Mouse (Mus musculus) stomach, embryonic 14.5 days (tissue): ENCODE measurements around the gene Rtn2. TPM values are rescaled to one million over a fixed set of nuclear protein-coding genes. Genes with fewer than 3 reads are reported as not detected.
A peak's percentile ranks its signal among the peaks of the same experiment; 100 is the strongest.

Source experiments
- ATAC-seq: fragments of 200-750 bp; cut with Nextera tagmentation; 2 replicates; pipeline ENCODE4 v1.8.0; 2017; ENCODE audit warnings: low read depth, moderate TSS enrichment; ENCODE audit not compliant: insufficient number of reproducible peaks, insufficient read depth, low FRiP score
- H3K27ac ChIP-seq: fragments of 300-500 bp; sonication (generic); 2 replicates; pipeline ENCODE4 v1.5.1; 2014; ENCODE audit warnings: mild to moderate bottlenecking, low read length, moderate library complexity, mixed read lengths
- H3K27me3 ChIP-seq: fragments of 300-500 bp; sonication (generic); 2 replicates; pipeline ENCODE4 v1.6.1; 2014; ENCODE audit warnings: low read length, control low read depth, mixed read lengths; ENCODE audit not compliant: control insufficient read depth, insufficient read depth
- H3K36me3 ChIP-seq: fragments of 300-500 bp; sonication (generic); 2 replicates; pipeline ENCODE4 v1.6.1; 2014; ENCODE audit warnings: mild to moderate bottlenecking, control low read depth, low read length, moderate library complexity, mixed read lengths; ENCODE audit not compliant: control insufficient read depth, insufficient read depth
- H3K4me1 ChIP-seq: fragments of 300-500 bp; sonication (generic); 2 replicates; pipeline ENCODE4 v1.6.1; 2014; ENCODE audit warnings: low read length, control low read depth, mixed read lengths; ENCODE audit not compliant: control insufficient read depth, insufficient read depth
- H3K4me2 ChIP-seq: fragments of 300-500 bp; sonication (generic); replicated peaks from 2 replicates; pipeline ENCODE4 v1.6.1; 2014; ENCODE audit warnings: low read depth, low read length, control low read depth
- H3K4me3 ChIP-seq: fragments of 300-500 bp; sonication (generic); 2 replicates; pipeline ENCODE4 v1.5.1; 2014; ENCODE audit warnings: low read depth, low read length, control low read depth
- H3K9ac ChIP-seq: fragments of 300-500 bp; sonication (generic); replicated peaks from 2 replicates; pipeline ENCODE4 v1.6.1; 2014; ENCODE audit warnings: low read depth, mild to moderate bottlenecking, control low read depth, low read length, moderate library complexity, mixed read lengths
- H3K9me3 ChIP-seq: fragments of 300-500 bp; sonication (generic); 2 replicates; pipeline ENCODE4 v1.6.1; 2016; ENCODE audit warnings: low read depth, low read length, control low read depth; ENCODE audit not compliant: control insufficient read depth
- WGBS: fragments of 180-500 bp; shearing (Covaris S2); extraction: QIAGEN DNeasy Blood & Tissue Kit; methylation state at CpG from one replicate; pipeline ENCODE4 v1.1.7; 2014; 5-methylcytosine and 5-hydroxymethylcytosine counted together
- polyA plus RNA-seq: library from polyadenylated mRNA; unstranded; fragments of >200 nt; fragmentation: Nextera tagmentation; extraction: Ambion mirVana; gene quantifications from 2 replicates; pipeline ENCODE4 v1.2.1, GENCODE M21; 2014

Rtn2 gene
- 11.7 and 13.9 TPM in 2 replicates for polyA plus RNA-seq

DNA sequence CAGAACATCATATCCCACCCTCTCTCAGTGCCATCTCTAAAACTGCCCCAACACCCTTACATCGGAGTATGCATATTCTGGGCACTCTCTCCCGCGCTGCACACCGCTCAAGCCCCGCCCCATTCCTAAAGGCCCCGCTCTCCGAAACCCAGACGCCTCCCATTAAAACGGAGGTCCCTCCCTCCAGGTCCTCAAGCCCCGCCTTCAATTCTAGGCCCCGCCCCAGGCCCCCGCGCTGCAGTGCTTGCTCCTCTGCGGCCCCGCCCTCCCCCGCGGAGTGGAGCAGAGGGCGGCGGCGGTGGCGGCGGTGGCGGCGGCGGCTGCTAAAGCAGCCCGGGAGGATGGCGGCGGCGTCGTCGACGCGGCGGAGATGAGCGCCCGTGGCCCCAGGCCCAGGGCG lies at the start of gene Rtn2:
TSS of gene Rtn2 (plus strand) at position 240 of the 400 bp plus-strand sequence.
- peak within 1 kb of the TSS; percentile 55 for H3K4me3 ChIP-seq
- H3K9ac ChIP-seq = no peak within 1 kb of the TSS; the same call in 1 of the 2 replicates
- H3K9me3 ChIP-seq = no peaks in the 10 kb centered on the region
- peaks cover 34% of the 10 kb centered on the region for H3K27me3 ChIP-seq
- WGBS = under 1% methylated on average over 37 of the region's 37 CpGs
- peak within 1 kb of the TSS; percentile 100 for H3K4me2 ChIP-seq
- ATAC-seq = peak; percentile 86
- no peaks in the 10 kb centered on the region for H3K36me3 ChIP-seq
- no peak within 1 kb of the TSS for H3K27ac ChIP-seq
- H3K4me1 ChIP-seq = peaks cover 7% of the 10 kb centered on the region; the same call in 1 of the 2 replicates

DNA sequence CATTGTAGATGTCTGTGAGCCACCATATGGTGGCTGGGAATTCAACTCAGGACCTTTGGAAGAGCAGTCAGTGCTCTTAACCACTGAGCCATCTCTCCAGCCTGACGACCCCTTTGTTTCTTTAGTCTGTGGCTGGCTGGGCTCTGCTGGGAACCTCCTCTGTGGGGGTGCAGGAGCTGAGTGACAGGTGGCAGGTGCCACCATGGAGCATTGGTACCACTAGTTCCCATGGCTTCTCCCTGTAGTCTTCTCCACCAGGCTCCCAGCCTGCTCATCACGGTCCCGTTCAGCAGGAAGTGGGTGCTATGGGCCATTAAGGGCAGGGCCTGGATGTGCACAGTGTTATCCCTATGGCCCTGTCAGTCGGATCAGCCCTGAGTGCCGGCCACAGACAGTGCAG lies 47.8 kb upstream of the Rtn2 start:
- no peak for ATAC-seq
- Histone ChIP-seq H3K27ac (no peak overlapping the region), H3K9me3 (no peaks in the 10 kb centered on the region), H3K4me2 (no peak overlapping the region), H3K4me3 (no peak overlapping the region), H3K4me1 (peaks cover 7% of the 10 kb centered on the region; the same call in 1 of the 2 replicates), H3K9ac (no peak overlapping the region), H3K27me3 (no peaks in the 10 kb centered on the region), H3K36me3 (no peaks in the 10 kb centered on the region)
- WGBS = 77% methylated on average over 5 of the region's 5 CpGs

GRCm38 (mm10) chr7:19235092-19235671 lies 47.2 kb upstream of the Rtn2 start:
- Histone ChIP-seq H3K9ac (no peak overlapping the region), H3K4me1 (peaks cover 11% of the 10 kb centered on the region; the same call in 1 of the 2 replicates), H3K4me3 (no peak overlapping the region), H3K36me3 (no peaks in the 10 kb centered on the region), H3K27me3 (no peaks in the 10 kb centered on the region), H3K4me2 (no peak overlapping the region), H3K27ac (no peak overlapping the region), H3K9me3 (no peaks in the 10 kb centered on the region)
- ATAC-seq = no peak
- 76% methylated on average over 2 of the region's 2 CpGs for WGBS

DNA sequence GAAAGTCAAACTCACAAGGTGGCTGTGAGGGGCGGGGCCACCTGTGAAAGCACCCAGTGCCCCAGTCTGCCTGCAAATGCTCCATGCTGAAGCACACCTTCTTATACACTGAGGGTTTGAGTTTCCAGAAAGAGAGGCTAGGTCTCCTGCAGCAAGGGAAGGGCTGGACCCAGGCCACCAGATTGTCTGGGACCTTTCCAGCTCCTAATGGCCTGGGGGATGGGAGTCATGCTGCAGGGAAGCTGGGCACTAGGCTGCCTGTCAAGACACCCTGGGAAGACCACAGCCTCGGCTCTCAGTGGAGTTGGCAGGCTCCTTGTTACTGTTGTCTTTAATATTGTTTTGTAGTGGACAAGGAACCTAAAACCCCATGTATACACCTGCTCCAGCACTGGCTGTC lies 46.0 kb upstream of the Rtn2 start:
- no peaks in the 10 kb centered on the region for H3K9me3 ChIP-seq

DNA sequence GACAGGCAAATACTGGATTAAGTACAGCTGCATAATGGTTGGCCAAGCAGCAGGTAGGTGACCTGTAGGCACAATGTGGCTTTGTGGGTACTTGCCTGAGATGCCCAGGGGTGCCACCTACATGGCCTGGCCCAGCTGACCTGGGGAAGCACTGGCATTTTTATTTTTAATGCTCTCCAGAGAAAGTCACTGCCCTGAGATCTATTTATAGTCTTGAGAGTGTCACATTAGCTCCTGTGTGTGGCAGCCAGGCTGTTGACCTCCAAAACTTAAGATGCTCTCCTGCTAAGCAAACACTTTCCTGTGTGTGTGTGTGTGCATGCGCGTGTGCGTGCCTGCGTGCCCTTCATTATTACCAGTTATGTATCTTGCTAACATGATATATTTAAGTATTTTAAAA lies 44.1 kb upstream of the Rtn2 start:
- Histone ChIP-seq H3K9ac (no peak overlapping the region), H3K27ac (no peak overlapping the region), H3K9me3 (no peaks in the 10 kb centered on the region), H3K4me1 (peaks cover 11% of the 10 kb centered on the region; the same call in 1 of the 2 replicates), H3K4me3 (no peak overlapping the region), H3K36me3 (no peaks in the 10 kb centered on the region; the same call in 1 of the 2 replicates), H3K4me2 (no peak overlapping the region), H3K27me3 (no peaks in the 10 kb centered on the region)
- ATAC-seq = no peak
- 95% methylated on average over 4 of the region's 4 CpGs for WGBS

More for the DNA sequence above, 46.0 kb upstream of the Rtn2 start:
- 70% methylated on average over 2 of the region's 2 CpGs for WGBS
- no peak overlapping the region for H3K4me2 ChIP-seq
- no peak overlapping the region for H3K9ac ChIP-seq
- H3K4me3 ChIP-seq = no peak overlapping the region
- H3K27me3 ChIP-seq = no peaks in the 10 kb centered on the region
- H3K27ac ChIP-seq = no peak overlapping the region
- peaks cover 11% of the 10 kb centered on the region; the same call in 1 of the 2 replicates for H3K4me1 ChIP-seq
- no peak for ATAC-seq
- H3K36me3 ChIP-seq = no peaks in the 10 kb centered on the region; the same call in 1 of the 2 replicates

GRCm38 (mm10) chr7:19239423-19239822 lies 43.0 kb upstream of the Rtn2 start:
- ATAC-seq = peak; percentile 83
- Histone ChIP-seq H3K27me3 (no peaks in the 10 kb centered on the region), H3K4me1 (peaks cover 11% of the 10 kb centered on the region; the same call in 1 of the 2 replicates), H3K4me2 (no peak overlapping the region), H3K4me3 (no peak overlapping the region), H3K9me3 (no peaks in the 10 kb centered on the region), H3K36me3 (no peaks in the 10 kb centered on the region; the same call in 1 of the 2 replicates), H3K9ac (no peak overlapping the region), H3K27ac (no peak overlapping the region)
- 0% methylated on average over 1 of the region's 1 CpGs for WGBS

GRCm38 (mm10) chr7:19239986-19240385 lies 42.4 kb upstream of the Rtn2 start:
- peaks cover 3% of the 10 kb centered on the region for H3K36me3 ChIP-seq
- H3K9me3 ChIP-seq = no peaks in the 10 kb centered on the region
- H3K4me2 ChIP-seq = no peak overlapping the region
- no peak overlapping the region for H3K9ac ChIP-seq
- no peak for ATAC-seq
- 56% methylated on average over 2 of the region's 4 CpGs for WGBS
- peak overlapping the region; percentile 33; the same call in 1 of the 2 replicates for H3K27ac ChIP-seq
- H3K4me3 ChIP-seq = no peak overlapping the region
- H3K27me3 ChIP-seq = no peaks in the 10 kb centered on the region
- peaks cover 11% of the 10 kb centered on the region; the same call in 1 of the 2 replicates for H3K4me1 ChIP-seq

DNA sequence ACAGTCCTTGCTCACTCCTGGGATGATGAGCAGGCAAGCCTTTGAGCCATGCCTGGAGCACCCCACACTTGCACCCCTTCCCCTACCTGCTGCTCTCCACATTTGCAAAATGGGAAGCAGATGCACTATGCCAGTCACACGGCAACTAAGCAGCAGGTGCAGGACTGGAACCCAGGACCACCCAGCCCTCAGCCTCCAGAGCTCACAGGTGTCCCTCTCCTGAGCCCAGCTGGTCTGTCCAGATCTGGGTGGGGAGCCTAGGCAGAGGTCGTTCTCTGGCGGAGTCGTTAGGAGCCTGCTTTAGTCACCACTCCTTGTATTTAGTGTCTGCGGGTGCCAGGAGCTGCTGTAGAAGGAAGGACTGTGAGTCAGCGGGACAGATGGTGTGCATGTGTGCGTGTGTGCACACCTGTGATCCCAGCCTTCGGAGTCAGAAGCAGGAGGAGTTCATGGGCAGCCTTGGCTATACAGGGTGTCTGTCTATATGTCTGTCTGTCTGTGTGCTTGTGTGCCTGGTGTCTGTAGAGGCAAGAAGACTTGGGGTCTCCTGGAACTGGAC lies 41.4 kb upstream of the Rtn2 start:
- 86% methylated on average over 8 of the region's 8 CpGs for WGBS
- Histone ChIP-seq H3K36me3 (peaks cover 9% of the 10 kb centered on the region), H3K4me3 (no peak overlapping the region), H3K27me3 (no peaks in the 10 kb centered on the region), H3K4me1 (peaks cover 9% of the 10 kb centered on the region; the same call in 1 of the 2 replicates), H3K9ac (no peak overlapping the region), H3K9me3 (no peaks in the 10 kb centered on the region), H3K27ac (no peak overlapping the region), H3K4me2 (no peak overlapping the region)
- no peak for ATAC-seq
